Mouse (Mus musculus) small intestine, adult 2 months (tissue): Measurements from ENCODE around the gene Tpcn2. TPM values are rescaled to one million over a fixed set of nuclear protein-coding genes. Genes with fewer than 3 reads are reported as not detected.

Experiments used
- H3K27ac ChIP-seq: fragments of 200-500 bp; 2 replicates; pipeline ENCODE4 v1.5.1; 2012; ENCODE audit warnings: low read depth, low read length, control low read depth, inconsistent platforms; ENCODE audit not compliant: insufficient read depth
- H3K27me3 ChIP-seq: fragments of 200-500 bp; 2 replicates; pipeline ENCODE4 v1.6.1; 2012; ENCODE audit warnings: mild to moderate bottlenecking, moderate library complexity, low read length, inconsistent platforms; ENCODE audit not compliant: control insufficient read depth, insufficient read depth
- H3K36me3 ChIP-seq: fragments of 200-500 bp; 2 replicates; pipeline ENCODE4 v1.6.1; 2012; ENCODE audit warnings: mild to moderate bottlenecking, low read length, control low read depth, inconsistent platforms; ENCODE audit not compliant: control insufficient read depth, insufficient read depth
- H3K4me1 ChIP-seq: fragments of 200-500 bp; 2 replicates; pipeline ENCODE4 v1.6.1; 2012; ENCODE audit warnings: low read length, inconsistent platforms, mixed read lengths; ENCODE audit not compliant: control insufficient read depth, insufficient read depth, insufficient read length
- H3K4me3 ChIP-seq: fragments of 200-500 bp; 2 replicates; pipeline ENCODE4 v1.5.1; 2012; ENCODE audit warnings: low read depth, mild to moderate bottlenecking, control low read depth, inconsistent platforms, low read length, moderate library complexity
- CTCF ChIP-seq: fragments of 200-500 bp; IDR thresholded peaks from 2 replicates; pipeline ENCODE4 v1.5.1; 2012; ENCODE audit warnings: low read depth, mild to moderate bottlenecking, control low read depth, inconsistent platforms, low read length, moderate library complexity, mixed read lengths; ENCODE audit not compliant: insufficient replicate concordance, insufficient read length; ENCODE audit errors: extremely low read depth
- POLR2A ChIP-seq: fragments of 200-500 bp; IDR thresholded peaks from 2 replicates; pipeline ENCODE4 v1.6.1; 2012; ENCODE audit warnings: low read depth, mild to moderate bottlenecking, control low read depth, inconsistent platforms, low read length, moderate library complexity
- WGBS: fragments of 180-500 bp; shearing (Covaris S2); methylation state at CpG from one replicate; pipeline ENCODE4 v1.1.7; 2018; 5-methylcytosine and 5-hydroxymethylcytosine counted together
- polyA plus RNA-seq: library from polyadenylated mRNA; depleted of rRNA; stranded (reverse); fragments of >200 nt; gene quantifications from 2 replicates; pipeline ENCODE4 v1.2.3, GENCODE M21; 2012

The Tpcn2 gene
- polyA plus RNA-seq, 1 experiment: 8.5 TPM

DNA sequence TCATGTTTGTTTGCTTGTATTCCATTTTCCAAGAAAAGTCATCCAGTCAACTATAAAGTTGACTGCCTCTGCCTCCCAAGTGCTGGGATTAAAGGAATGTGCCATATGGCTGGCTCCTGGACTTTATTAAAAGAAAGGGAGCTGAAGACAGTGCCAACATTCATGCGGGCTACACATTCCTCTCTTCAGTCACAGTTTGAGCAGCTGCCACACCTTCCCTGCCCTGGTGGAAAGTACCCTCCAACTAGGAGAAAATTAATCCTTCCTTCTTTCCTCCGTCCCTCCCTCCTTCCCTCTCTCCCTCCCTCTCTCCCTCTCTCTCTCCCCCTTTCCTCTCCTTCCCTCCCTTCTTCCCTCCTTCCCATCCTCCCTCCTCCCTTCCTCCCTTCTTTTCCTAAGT, 84.1 kb downstream of the Tpcn2 start:
- H3K27me3 ChIP-seq: no peaks in the 10 kb centered on the region
- TF ChIP-seq CTCF (no peak), POLR2A (no peak)

DNA sequence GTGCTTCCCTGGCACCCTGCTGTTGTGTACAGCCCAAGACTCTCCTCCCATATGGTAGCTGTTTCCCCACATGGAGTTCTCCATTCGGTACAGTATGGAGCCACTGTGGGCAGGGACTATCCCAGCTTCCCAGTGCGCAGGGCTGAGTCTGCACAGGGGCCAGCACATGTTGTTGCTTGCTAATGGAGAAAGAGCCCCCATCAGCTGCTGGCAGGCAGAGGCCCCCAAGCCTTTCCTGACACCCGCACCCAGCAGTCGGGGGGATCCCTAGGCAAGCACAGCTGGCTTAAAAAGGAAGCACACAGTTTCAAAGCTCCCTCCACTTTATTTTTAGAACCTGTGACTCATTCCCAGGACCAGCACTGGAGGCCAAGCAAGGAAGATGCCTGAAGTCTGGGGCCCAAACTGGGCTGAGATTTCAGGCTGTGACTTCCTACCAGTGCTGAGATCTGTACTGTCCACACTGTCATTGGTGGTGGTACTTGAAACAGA, 85.5 kb downstream of the Tpcn2 start:
- TF ChIP-seq POLR2A (no peak), CTCF (no peak)
- peak overlapping the region; percentile 15 for H3K27ac ChIP-seq
- no peaks in the 10 kb centered on the region for H3K36me3 ChIP-seq
- H3K4me1 ChIP-seq: 0 out of 2 replicates have a peak, but pooled peaks cover 3% of the 10 kb centered on the region
- no peak overlapping the region for H3K4me3 ChIP-seq
- no peaks in the 10 kb centered on the region for H3K27me3 ChIP-seq
- WGBS: 67% methylated on average over 4 of the region's 4 CpGs

More for the DNA sequence above, 84.1 kb downstream of the Tpcn2 start:
- H3K4me1 ChIP-seq: 0 out of 2 replicates have a peak, but pooled peaks cover 3% of the 10 kb centered on the region
- 39% methylated on average over 2 of the region's 2 CpGs for WGBS
- H3K4me3 ChIP-seq: no peak overlapping the region
- H3K36me3 ChIP-seq: no peaks in the 10 kb centered on the region
- H3K27ac ChIP-seq: no peak overlapping the region

- TF ChIP-seq POLR2A: no peak
- Histone ChIP-seq H3K4me3 (no peak overlapping the region), H3K4me1 (0 out of 2 replicates have a peak, but pooled peaks cover 3% of the 10 kb centered on the region), H3K27ac (peak overlapping the region; percentile 15; the same call in 1 of the 2 replicates), H3K27me3 (no peaks in the 10 kb centered on the region), H3K36me3 (no peaks in the 10 kb centered on the region)
- WGBS: 66% methylated on average over 3 of the region's 3 CpGs
Measured at GRCm38 (mm10) chr7:145197711-145198110, 86.1 kb downstream of the Tpcn2 start.

GRCm38 (mm10) chr7:145197042-145197441, 86.8 kb downstream of the Tpcn2 start:
- WGBS: 79% methylated on average over 3 of the region's 3 CpGs
- Histone ChIP-seq H3K27ac (no peak overlapping the region), H3K27me3 (no peaks in the 10 kb centered on the region), H3K36me3 (no peaks in the 10 kb centered on the region), H3K4me3 (no peak overlapping the region), H3K4me1 (0 out of 2 replicates have a peak, but pooled peaks cover 3% of the 10 kb centered on the region)
- TF ChIP-seq POLR2A: no peak
- no peak for TF ChIP-seq CTCF

DNA sequence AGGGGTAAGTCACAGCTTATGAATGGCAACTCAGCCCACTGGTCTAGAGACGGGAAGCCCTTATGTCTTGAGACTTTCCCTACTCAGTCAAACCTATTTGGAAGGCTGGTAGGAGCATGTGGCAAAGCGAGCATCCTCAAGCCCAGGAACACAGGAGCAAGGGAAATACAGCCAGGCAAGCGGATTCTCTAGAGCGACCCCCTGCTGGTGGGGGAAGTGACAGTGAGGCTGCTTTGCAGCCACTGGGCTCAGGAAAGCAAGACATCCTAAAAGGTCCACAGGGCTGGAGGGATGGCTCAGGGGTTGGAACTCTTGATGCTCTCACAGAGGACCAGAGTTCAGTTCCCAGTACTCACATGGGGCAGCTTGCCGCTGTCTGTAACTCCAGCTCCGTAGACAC, 87.5 kb downstream of the Tpcn2 start:
- Histone ChIP-seq H3K4me1 (0 out of 2 replicates have a peak, but pooled peaks cover 3% of the 10 kb centered on the region), H3K27ac (no peak overlapping the region), H3K4me3 (no peak overlapping the region), H3K36me3 (no peaks in the 10 kb centered on the region), H3K27me3 (no peaks in the 10 kb centered on the region)
- TF ChIP-seq POLR2A (no peak), CTCF (no peak)
- 93% methylated on average over 6 of the region's 6 CpGs for WGBS

- H3K27ac ChIP-seq: no peak overlapping the region
- WGBS: 62% methylated on average over 5 of the region's 5 CpGs
- 0 out of 2 replicates have a peak, but pooled peaks cover 3% of the 10 kb centered on the region for H3K4me1 ChIP-seq
- no peak for TF ChIP-seq POLR2A
- no peaks in the 10 kb centered on the region for H3K27me3 ChIP-seq
- H3K36me3 ChIP-seq: no peaks in the 10 kb centered on the region
- no peak overlapping the region for H3K4me3 ChIP-seq
Measured at GRCm38 (mm10) chr7:145195186-145195927, 88.5 kb downstream of the Tpcn2 start.

GRCm38 (mm10) chr7:145194455-145195161, 89.2 kb downstream of the Tpcn2 start:
- TF ChIP-seq CTCF (no peak), POLR2A (no peak)
- no peak overlapping the region for H3K4me3 ChIP-seq
- whole genome bisulfite sequencing: 45% methylated on average over 3 of the region's 3 CpGs
- no peak overlapping the region for H3K27ac ChIP-seq
- H3K36me3 ChIP-seq: no peaks in the 10 kb centered on the region
- 0 out of 2 replicates have a peak, but pooled peaks cover 3% of the 10 kb centered on the region for H3K4me1 ChIP-seq
- H3K27me3 ChIP-seq: no peaks in the 10 kb centered on the region
